Mouse (Mus musculus): ENCODE data around the gene Mdm2.

DNA sequence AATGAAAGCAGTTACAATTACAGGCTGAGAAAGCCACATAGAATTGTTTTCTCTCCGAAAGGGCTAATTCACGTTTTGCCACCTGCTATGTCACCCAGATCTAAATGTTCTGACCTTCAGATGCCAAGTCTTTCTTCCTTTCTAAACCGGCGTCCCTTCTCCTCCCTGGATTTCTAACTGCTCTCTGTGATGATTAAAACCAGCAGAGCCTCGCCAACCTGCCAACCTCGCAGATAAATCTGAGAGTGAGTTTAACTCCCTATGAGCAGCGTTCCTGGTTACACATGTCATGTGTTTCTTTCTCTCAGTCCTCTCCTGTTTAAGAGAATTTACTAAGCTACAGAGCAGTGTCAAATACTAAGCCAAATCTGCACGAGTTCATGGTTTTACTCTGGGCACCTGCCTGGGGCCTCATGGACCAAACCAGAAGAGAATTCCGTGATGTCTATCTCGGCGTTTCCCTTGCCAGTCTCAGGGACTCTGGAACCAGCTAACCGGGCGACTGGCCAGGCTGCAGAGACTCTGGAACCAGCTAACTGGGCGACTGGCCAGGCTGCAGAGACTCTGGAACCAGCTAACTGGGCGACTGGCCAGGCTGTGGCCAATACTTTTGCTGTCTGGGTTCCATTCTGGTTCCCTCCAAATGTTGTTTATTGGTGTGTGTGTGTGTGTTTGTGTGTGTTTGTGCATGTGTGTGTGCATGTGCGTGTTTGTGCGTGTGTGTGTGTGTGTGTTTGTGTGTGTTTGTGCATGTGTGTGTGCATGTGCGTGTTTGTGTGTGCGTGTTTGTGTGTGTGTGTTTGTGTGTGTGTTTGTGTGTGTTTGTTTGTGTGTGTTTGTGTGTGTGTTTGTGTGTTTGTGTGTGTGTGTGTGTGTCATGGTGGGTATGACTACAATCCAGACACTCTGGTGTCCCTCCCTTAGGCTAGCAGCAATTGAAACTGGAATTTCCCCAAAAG lies 7.9 kb upstream of the Mdm2 start:
- TF ChIP-seq POLR2A (IDR thresholded peaks at IDR 0.05; ENCODE audit: extremely low read depth, insufficient read depth, low read length), result no peak
- no peak for TF ChIP-seq CTCF (IDR thresholded peaks at IDR 0.05; ENCODE audit: low read depth, low read length)
